Mouse (Mus musculus) splenic B cell, adult 2 months (primary cell): Measurements from ENCODE around the gene C1qb.

Experiments used
- DNase-seq: peaks from one replicate; pipeline ENCODE4 v3.0.0-alpha.2; 2011; ENCODE audit warnings: low read depth, low spot score
- H3K27me3 ChIP-seq: 2 replicates; pipeline ENCODE4 v1.6.1; 2012; ENCODE audit warnings: mild to moderate bottlenecking, low read length, moderate library complexity, mixed read lengths; ENCODE audit not compliant: control insufficient read depth, poor library complexity, insufficient read depth, severe bottlenecking
- H3K36me3 ChIP-seq: 2 replicates; pipeline ENCODE4 v1.6.1; 2012; ENCODE audit warnings: mild to moderate bottlenecking, low read length, moderate library complexity, mixed read lengths; ENCODE audit not compliant: control insufficient read depth, poor library complexity, insufficient read depth, severe bottlenecking

Gene C1qb

DNA sequence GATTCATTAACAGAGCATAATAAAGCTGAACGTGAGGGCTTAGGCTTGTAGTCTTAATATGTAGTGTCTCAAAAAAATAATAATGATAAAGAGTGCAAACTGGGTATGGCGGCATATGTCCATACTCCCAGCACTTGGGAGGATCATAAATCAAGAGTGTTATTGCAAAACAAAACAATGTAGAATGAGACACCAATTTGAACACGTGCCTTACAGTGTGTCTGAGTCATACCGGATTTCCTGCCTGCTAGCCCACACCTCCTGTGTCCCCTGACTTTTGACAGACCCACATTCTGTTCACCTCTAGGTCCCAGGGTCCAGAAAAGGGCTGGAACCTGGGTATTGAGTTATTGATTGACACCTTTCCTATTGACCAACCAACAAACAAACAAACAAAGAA is 44.0 kb downstream of the C1qb start:
- no peak for DNase-seq
- H3K27me3 ChIP-seq, result no peaks in the 10 kb centered on the region
- no peaks in the 10 kb centered on the region for H3K36me3 ChIP-seq

DNA sequence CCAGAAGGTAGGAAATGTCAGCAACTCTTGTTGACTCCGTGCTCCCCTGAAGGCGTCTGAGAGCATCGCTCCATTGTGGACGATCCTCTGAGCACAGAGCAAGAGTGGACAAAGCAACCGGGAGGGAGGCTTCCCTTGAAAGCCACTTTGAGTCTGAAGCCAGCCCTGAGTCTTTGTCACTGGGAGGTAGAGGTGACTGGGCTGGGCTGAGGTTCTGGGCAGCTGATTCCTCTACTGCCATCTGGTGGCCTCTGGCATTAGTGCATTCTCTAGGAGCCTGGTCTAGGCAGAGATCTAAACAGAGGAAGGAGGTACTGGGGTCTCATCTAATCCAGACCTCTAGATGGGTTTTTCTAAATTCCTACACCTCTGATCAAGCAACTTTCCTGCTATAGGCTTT is 44.9 kb downstream of the C1qb start:
- DNase-seq, result peak; percentile 72
- no peaks in the 10 kb centered on the region for H3K36me3 ChIP-seq
- no peaks in the 10 kb centered on the region for H3K27me3 ChIP-seq

- DNase-seq, result no peak
- no peaks in the 10 kb centered on the region for H3K36me3 ChIP-seq
- H3K27me3 ChIP-seq, result no peaks in the 10 kb centered on the region; the same call in 1 of the 2 replicates
Observed at GRCm38 (mm10) chr4:136838462-136838861, 47.5 kb downstream of the C1qb start.

DNA sequence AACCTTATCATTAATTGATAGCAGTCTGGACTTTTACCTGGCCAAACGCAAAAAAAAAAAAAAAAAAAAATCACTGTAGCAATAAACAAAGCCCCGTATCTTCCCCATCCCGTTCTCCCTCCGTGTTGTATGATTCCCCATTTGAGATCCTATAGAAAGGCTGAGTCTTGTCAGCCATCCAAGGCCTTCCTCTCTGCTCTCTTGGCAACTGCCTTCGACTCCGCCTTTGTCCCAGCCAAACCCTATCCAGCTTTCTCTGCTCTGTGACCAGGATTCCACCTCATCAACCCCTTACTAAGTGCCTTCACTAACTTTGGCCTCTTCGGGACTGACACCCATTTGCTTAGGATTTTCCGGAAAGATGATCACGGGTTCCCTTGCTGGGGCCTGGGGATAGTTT is 48.0 kb downstream of the C1qb start:
- H3K27me3 ChIP-seq, result no peaks in the 10 kb centered on the region; the same call in 1 of the 2 replicates
- no peaks in the 10 kb centered on the region for H3K36me3 ChIP-seq
- DNase-seq, result no peak

DNA sequence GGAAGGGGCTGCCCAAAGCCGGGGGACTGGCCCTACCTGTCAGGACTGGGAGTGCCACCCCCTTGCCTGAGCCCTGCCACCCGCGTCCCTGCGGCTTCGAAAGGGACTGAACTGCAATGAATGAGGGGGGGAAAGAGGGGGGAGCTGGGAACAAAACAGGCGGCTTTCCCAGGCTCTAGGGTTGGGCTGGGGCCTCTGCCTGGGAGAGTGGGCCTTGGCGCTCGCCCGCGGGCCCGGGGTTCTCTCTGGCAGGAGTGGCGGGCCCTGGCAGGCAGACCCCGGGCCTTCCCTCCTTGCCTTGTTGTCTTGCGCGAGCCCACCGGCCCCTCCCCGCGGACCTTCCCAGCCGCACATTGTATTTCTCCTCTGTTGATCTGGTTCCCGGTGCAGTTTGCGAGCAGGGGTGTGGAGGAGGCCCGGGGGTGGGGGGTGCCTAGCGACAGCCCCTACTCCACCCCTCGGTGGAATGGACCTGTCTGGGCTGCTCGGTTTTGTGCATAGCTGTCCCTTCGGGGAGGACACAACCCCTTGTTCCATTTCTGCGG is 49.5 kb downstream of the C1qb start:
- Histone ChIP-seq H3K27me3 (no peaks in the 10 kb centered on the region; the same call in 1 of the 2 replicates), H3K36me3 (no peaks in the 10 kb centered on the region)
- no peak for DNase-seq

GRCm38 (mm10) chr4:136835621-136836386 is 50.2 kb downstream of the C1qb start, which contains the start of gene Ephb2:
Gene Ephb2 (minus strand): TSS chr4:136835988.
- no peaks in the 10 kb centered on the region; the same call in 1 of the 2 replicates for H3K27me3 ChIP-seq
- peak; percentile 36 for DNase-seq
- H3K36me3 ChIP-seq, result no peaks in the 10 kb centered on the region

DNA sequence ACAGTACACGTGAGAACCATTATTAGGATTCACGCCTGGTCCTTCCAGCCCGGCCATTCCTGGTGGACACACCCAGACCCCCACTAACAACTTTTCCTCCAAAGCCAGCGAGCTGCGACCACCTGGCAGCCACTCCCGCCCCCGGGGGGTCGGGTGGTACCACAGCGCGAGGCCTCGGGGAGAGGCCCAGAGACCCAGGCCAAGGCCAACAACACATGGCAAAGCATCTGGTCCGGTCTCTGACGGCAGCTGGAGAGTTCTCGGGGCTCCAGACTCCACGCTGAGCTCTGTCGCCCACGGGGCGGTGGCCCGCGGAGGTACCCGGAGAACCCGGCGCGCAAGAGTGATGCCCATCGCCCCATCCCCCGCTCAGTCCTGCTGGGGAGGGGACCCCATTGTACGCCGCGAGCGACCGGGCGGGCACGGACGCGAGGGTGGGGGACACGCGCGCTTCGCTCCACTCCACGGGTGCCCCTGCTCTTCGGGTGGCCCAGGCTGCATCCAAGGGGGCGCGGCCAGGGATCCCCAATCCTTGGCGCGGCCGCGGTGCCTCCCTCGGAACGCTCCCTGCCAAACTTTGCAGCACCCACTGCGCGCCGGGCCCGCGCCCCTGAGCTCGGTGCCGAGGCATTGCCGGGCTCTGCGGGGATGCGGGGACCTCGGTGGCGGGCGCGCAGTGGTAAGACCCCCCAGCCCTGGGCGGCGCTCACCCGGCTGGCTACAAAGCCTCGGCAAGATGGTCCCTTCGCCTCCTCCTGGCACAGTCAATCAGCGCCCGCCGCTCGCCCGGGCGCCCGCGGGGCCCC is 51.0 kb downstream of the C1qb start:
- no peak for DNase-seq
- Histone ChIP-seq H3K36me3 (no peaks in the 10 kb centered on the region), H3K27me3 (no peaks in the 10 kb centered on the region; the same call in 1 of the 2 replicates)

DNA sequence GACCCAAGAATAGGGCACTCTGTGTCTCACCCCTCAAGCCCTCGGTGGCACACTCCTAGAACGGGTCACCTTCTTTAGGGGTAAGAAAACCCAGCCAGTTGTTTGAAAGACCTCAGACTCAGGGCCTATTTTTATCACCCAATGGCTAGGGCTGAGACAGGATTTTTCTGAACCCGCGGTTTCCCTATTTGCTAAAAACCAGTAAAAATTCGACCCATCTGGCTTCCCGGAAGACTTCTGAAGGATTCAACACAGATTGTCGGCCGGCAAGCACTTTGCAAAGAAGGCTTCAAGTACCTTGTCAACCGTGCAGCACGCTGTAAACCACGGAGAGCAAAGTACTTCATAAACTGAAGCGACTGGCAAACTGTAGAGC is 51.6 kb downstream of the C1qb start:
- no peak for DNase-seq
- H3K27me3 ChIP-seq, result no peaks in the 10 kb centered on the region; the same call in 1 of the 2 replicates
- H3K36me3 ChIP-seq, result no peaks in the 10 kb centered on the region

DNA sequence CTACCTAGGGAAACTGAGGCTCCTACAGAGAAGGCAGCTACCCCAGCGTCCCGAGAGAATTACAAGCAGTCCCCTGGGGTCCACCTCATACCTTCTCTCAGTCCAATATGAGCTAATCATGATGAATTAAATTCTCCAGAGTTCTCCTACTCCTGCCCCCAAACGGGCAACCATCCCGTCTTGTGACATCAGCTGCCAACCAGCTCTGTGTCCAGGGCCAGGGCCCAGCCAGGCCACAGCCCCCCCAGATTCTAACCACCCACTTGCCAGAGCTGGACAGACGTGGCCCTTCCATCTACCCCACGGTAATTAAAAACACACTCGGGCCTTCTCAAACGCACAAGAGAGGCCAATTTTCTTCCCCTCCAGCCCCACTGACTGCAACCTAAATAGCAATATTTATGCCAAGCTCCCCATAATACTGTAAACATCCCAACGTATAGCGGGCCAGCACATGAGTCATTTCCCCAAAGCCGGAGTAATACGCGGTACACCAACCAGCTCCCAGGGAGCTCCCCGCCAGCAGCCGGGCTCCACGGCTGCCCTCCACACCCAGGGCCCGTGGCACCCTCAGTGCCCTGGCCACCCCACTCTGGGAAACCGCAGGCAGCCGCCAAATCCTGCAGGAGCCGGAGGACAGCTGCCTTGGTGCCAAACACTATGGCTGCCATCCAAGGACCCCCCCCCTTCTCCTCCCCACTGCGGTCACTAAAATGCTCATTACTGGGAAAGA is 52.2 kb downstream of the C1qb start:
- Histone ChIP-seq H3K36me3 (no peaks in the 10 kb centered on the region), H3K27me3 (no peaks in the 10 kb centered on the region; the same call in 1 of the 2 replicates)
- no peak for DNase-seq

GRCm38 (mm10) chr4:136832559-136833232 is 53.3 kb downstream of the C1qb start:
- peak; percentile 43 for DNase-seq
- no peaks in the 10 kb centered on the region for H3K36me3 ChIP-seq
- no peaks in the 10 kb centered on the region; the same call in 1 of the 2 replicates for H3K27me3 ChIP-seq

- no peak for DNase-seq
- no peaks in the 10 kb centered on the region for H3K36me3 ChIP-seq
- H3K27me3 ChIP-seq, result no peaks in the 10 kb centered on the region; the same call in 1 of the 2 replicates
Observed at GRCm38 (mm10) chr4:136830272-136830823, 55.6 kb downstream of the C1qb start.
